Mouse (Mus musculus): ENCODE results near the gene Lurap1l.

GRCm38 (mm10) chr4:80863906-80864305 is 46.5 kb upstream of the Lurap1l start:
- TF ChIP-seq POLR2A (IDR thresholded peaks at IDR 0.05; ENCODE audit: control insufficient read depth, low read depth, low read length): no peak
- no peak for TF ChIP-seq CTCF (IDR thresholded peaks at IDR 0.05; ENCODE audit: control insufficient read depth, insufficient read depth, insufficient replicate concordance, low read depth, low read length)
